Mouse (Mus musculus) retina, postnatal 1 day (tissue): ENCODE data around the gene Dock9.
A peak's percentile ranks its signal among the peaks of the same experiment; 100 is the strongest.

Experiments used
- DNase-seq: peaks from one replicate; pipeline ENCODE4 v3.0.0-alpha.2; 2012

Dock9 gene

DNA sequence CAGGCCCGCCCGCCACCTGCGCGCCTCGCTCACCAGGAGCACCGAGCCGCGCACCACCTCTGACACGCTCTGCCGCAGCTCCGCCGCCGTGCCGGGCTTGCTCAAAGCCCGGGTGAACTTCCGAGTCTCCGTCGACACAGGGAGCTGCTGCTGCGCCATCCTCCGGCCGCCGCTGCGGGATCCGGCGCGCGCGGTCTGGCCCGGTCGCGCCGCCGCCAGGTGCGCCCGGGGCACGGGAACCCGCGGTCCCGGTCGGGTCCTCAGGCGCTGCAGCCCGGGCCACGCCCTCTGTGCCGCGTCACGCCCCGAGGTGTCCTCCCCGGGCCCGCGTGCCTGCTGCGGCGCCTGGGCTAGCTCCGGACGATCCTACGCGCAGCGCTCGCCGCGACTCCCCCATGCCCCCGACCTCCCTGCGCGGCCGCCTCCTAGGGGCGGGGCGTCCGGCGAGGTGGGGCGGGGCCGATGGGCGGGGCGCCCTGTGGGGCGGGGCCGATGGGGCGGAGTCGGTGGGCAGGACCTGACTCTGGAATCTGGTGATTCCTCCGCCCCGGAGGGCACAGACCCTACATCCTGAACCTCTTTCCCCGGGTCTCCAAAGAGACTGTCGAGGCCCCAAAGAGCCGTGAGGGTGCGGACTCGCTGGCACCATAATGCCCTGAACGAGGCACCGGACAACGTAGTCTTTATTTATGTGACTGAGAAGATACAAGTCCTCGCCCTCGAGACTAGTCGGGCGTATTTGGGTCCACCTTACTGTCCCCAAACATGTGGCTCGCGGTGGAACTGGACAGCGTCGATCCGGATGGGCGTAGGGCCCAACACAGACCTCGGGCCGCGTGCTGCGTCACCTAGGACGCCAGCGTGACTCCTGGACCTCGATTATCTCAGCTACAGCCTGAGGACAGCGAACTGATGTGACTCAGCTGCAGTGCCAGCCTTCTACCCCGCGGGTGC lies at the start of gene Dock9:
Dock9 (minus strand) TSS at position 381 of the 954 bp plus-strand sequence.
- DNase-seq = peak; percentile 92

DNA sequence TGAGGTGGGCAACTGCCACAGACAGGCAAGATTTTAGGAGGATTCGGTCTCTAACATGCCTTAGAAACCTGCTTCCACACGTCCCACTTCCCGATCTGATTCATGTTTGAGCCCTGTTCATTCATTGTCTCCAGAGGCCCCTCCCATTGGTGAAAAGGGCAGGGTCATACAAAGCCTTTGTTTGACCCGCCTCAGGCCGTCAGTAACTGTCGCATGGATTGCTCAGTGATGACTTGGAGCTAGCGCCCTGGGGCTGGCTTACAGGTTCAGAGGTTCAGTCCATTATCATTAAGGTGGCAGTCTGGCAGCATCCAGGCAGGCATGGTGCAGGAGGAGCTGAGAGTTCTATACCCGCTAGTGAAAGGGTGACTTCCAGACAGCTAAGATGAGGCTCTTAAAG lies 46.8 kb upstream of the Dock9 start:
- peak; percentile 39 for DNase-seq

GRCm38 (mm10) chr14:121840217-121840616 lies 42.6 kb upstream of the Dock9 start:
- DNase-seq = no peak

GRCm38 (mm10) chr14:121838161-121838560 lies 40.5 kb upstream of the Dock9 start:
- DNase-seq = no peak

GRCm38 (mm10) chr14:121833001-121833520 lies 35.4 kb upstream of the Dock9 start:
- DNase-seq = peak; percentile 32

GRCm38 (mm10) chr14:121829816-121830442 lies 32.3 kb upstream of the Dock9 start:
- no peak for DNase-seq

GRCm38 (mm10) chr14:121827091-121827490 lies 29.5 kb upstream of the Dock9 start:
- no peak for DNase-seq

DNA sequence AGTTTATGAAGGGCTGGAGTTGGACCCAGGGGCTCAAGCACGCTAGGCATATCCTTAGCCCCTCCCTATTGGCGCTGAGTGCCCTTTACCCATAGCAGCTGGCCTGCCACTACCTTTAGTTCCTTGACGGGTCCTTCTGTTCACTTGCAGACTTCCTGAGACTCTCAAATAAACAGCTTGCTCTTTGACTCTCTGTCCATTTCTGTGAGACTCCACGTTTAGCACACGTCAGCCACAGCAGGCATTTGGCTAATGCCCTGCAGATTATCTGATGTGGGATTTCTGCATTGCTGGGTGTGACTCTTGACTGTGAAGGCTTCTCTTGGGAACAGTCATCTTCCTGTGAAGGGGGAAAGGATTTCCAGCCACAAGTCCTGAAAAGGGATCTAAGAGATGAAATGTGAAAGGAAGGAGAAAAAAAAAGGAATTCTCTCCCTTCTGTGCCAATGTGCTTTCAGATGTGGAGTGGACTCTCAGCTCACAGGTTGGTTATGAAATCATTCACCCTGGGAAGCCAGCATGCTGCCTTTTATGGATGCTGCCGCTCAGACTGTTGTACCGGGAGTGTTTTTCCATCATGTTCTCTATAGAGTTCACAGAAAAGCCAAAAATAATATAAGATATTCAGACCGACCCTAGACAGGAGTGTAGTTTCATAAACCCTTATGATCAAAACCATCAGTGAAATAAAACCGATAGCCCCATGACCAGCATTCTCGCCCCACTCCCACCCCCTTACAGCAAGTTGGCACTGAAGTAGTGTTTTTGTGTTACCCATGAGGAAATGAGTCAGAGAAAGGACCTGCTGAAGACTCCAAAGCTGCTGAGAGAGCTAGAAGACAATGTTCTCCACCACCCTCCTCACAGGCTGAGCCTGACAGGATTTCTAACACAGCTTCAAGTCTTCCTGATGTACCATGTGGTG lies 28.1 kb upstream of the Dock9 start:
- no peak for DNase-seq

DNA sequence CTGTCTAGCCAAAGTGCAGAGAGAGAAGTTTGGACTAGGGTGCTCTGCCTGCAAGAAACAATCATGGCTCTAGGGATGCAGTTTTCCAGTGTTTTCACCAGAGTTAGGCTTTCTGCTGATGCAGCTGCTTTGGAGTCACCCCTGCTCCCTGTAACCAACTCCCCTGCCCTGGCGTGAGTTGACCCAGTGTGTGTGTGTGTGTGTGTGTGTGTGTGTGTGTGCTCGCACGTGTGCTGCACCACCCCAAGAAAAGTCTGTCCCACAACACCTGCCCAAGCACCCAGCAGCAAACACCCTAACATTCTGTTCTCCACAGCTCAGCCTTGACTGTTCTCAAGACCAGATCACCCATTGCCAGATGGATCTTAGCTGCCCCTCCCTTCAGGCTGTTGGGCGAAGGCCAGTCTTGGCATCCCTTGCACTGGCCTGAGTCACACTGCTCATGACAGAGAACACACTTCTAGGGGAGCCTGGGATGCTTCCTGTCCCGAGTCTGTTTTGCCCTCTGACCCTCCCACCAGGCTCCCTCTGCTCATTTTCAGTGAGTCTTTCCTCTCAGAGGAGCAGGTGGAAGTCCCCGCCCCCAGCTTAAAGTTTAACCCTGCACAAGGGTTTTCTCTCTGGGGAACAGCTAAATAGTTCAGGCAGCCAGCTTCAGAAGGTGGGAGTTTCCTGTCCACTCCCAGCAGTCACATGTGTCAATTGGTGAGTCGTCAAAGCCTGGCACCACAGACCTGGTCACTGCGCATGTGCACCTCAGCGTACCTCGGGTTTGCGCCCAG lies 26.9 kb upstream of the Dock9 start:
- DNase-seq = no peak

DNA sequence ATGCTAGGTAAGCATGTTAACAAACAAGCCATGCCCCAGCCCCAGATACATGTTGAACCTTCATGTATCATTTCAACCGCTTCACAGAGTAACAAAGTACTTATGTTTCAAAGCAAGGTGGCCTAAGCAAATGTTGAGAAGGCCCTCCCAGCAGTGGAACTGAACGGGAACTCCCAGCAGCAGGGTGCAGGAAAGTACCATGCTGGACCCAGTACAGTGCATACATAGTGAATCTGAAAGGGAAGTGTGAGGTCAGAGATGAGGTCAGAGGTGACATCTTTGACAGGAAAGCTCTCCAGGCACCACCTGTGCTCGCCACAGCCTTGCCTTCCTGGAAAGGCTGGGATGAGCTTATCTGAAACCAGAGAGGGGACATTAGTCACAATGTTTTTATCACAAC lies 25.4 kb upstream of the Dock9 start:
- no peak for DNase-seq

DNA sequence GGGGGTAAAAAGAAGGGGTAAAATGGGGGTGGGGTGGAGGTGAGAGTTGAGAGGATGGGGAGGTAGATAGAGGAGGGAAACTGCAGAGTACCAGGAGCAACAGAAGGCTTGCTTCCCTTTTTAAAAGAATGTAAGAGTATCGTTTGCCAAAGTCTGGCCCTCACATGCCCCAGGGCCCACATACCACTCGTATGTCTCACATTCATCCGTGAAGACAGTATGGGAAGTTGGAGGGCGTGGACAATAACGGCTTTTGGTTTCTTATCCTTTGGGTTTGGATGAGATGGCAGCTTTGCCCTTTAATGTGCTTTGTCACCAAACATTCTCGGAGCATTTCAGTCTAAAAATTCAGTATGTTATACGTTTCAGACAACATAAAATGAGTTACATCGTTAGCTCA lies 24.9 kb upstream of the Dock9 start:
- no peak for DNase-seq

GRCm38 (mm10) chr14:121806791-121807190 lies 9.2 kb upstream of the Dock9 start:
- no peak for DNase-seq

- DNase-seq = no peak
These were observed 8.7 kb upstream of the Dock9 start for GRCm38 (mm10) chr14:121806316-121806715.

DNA sequence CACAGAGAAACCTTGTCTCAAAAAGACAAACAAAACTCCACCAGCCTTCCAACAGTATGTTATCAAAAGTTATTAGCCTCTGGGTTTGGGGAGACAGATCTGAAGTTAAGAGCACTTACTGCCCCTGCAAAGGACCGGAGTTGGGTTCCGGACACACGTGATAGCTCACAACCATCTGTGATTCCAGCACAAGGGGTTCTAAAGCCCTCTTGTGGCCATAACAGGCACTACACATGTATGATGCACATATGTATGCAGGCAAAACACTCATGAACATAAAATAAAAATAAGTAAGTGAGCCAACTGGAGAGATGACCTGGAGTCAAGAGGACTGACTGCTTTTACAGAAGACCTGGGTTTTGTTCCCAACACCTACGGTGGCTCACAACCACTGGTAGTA lies 6.8 kb upstream of the Dock9 start:
- DNase-seq = peak; percentile 51

- no peak for DNase-seq
These were observed 3.3 kb upstream of the Dock9 start for GRCm38 (mm10) chr14:121800962-121801361.

GRCm38 (mm10) chr14:121799112-121799511 lies 1.5 kb upstream of the Dock9 start:
- DNase-seq = no peak

- peak; percentile 95 for DNase-seq
These were observed 768 bp upstream of the Dock9 start for GRCm38 (mm10) chr14:121798411-121798799.

DNA sequence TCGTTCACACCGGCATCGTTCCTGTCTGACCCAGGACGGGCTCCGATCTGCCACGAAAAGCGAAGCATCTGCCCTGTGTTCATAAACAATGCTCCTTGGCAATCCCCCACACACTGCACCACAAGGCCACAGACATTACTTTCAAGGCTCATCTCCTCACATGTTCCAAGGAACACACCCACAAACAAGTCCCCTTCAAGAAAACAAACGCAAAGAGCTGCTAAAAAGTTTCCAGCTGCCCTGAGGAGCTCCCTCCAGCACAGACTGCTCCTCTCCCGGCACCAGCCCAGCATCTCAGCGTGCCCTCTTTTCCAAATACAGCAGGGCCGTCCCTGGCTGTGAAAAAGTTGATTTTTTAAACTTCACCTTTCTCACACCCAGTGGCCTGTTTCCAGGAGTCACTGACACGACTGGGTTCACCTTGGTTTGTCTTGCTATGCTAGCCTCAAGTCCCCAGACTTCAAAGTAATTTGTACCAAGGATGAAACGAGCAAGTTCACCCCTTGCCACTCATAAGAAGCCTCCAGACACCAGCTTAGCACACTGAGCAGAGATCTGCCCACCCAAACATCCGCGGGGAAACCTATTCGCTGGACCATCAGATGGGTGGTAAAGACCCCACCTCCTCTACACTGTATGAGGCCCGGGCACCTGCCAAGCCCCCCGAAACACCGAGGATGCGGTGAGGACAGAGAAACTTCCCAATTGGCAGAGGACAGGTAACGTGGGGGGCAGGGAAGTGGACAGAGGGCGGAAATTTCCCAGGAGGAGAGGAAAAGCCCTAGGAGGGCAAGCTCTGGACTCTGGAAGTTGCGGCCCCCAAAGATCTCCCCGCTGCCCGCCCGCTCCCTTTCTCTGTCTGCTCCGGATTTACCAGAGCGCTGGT lies 823 bp downstream of the Dock9 start:
- DNase-seq = peak; percentile 6

DNA sequence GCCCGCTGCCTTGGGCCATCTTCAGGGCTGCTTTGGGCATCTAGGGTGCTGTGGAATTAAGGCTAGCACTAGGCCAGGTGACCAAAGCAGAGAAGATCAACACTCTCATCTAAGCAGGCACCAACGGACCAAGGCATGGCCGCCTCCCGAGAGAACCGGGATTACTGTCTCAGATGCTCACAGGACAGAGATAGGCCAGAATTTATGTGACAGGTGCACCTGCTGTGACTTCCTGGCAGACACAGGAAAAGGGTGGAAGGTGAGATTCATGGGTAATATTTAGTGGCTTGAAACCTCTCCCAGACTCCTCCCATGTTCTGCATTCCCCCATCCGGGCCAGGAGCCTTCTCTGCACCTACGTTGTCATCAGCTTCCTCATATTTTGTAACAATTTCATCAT lies 2.1 kb downstream of the Dock9 start:
- DNase-seq = no peak

DNA sequence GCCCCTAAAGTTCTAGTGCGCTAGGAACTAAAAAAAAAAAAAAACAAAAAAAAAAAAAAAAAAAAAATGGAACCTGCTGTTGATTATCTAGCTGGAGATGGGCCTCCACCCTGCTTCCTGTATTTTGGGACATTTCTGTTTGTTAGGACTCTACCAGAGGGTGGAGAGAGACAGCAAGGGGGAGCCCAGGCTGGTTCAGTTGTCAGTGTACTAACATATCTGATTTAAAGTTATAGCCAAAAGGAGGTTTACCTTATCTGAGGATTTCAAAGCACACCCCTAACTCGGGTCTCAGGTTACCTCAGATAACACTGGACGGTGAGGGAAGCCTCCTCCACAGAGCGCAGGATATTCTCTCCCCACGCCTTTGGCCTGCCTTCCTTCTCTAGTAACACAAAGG lies 4.0 kb downstream of the Dock9 start:
- DNase-seq = no peak

DNA sequence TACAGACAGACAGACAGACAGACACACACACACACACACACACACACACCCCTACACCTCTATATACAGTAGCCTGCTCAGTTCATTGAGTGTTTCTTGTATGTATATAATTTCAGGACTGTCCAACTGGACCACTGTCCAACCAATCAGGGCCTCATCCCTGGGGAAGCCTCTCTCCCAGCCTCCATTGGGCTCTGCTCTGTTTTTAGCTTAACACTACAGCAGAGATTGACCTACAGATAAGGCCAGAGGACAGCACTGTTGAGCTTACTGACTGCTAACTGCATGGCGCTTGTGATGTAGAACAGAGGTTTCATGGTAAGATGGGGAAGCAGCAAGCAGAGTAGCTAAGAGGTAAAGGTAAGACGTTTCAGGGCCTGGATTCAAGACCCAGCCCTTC lies 5.7 kb downstream of the Dock9 start:
- no peak for DNase-seq
